Mouse (Mus musculus): ENCODE measurements at regions not wholly inside any gene's neighbourhood (a gene's known extent, or its start where the extent isn't known, plus 50 kb on each side); places are given as distances from the start of the nearest gene placed in this dataset.

GRCm38 (mm10) chr6:108606231-108606630 is 54.2 kb upstream of the Bhlhe40 start:
- peak; percentile 19 for DNase-seq (ENCODE audit: low read depth)

- no peak for DNase-seq (ENCODE audit: low read depth)
Observed at GRCm38 (mm10) chr6:108608308-108608707, 52.1 kb upstream of the Bhlhe40 start.
